Mouse (Mus musculus) brain, embryonic 14.5 days (tissue): ENCODE results near the gene Majin.

Experiments used
- CTCF ChIP-seq: fragments of 200-500 bp; IDR thresholded peaks from 2 replicates; pipeline ENCODE4 v1.5.1; 2012; ENCODE audit warnings: inconsistent platforms, mild to moderate bottlenecking, moderate library complexity, borderline replicate concordance; ENCODE audit not compliant: insufficient read depth, insufficient read length; ENCODE audit errors: extremely low read depth
- POLR2A ChIP-seq: fragments of 200-500 bp; IDR thresholded peaks from 2 replicates; pipeline ENCODE4 v1.6.1; 2012; ENCODE audit warnings: mild to moderate bottlenecking, inconsistent platforms, borderline replicate concordance; ENCODE audit not compliant: poor library complexity, insufficient read depth, insufficient read length, severe bottlenecking; ENCODE audit errors: extremely low read depth

- TF ChIP-seq POLR2A (no peak), CTCF (no peak)
These were observed 87.9 kb downstream of the Majin start for GRCm38 (mm10) chr19:6272053-6272452.
